In the genomic region with DNA sequence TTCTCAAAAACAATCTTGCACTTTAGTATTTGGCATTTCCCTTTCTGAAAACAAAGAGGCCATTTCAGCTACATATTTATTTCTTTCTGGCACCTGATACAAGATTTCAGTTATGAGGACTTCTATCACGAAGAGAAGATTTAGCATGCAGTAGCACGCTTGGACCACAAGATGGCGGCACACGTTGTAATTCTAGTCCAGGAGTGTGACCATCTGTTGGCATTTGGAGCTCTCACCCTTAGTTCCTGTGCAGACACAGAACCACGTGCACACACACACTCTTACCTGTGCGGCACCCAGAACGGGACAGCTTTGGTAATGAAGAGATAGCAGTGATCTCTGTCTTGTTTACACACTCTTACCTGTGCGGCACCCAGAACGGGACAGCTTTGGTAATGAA, we compare ENCODE assay signal across 8 mouse cellular contexts. TPM values are rescaled to one million over a fixed set of nuclear protein-coding genes. Genes with fewer than 3 reads are reported as not detected.
DNase-seq lines count a peak whose midpoint lies in the region; ATAC-seq and TF ChIP-seq lines count a peak whose summit lies in the region.

No protein-coding gene starts in this region.

- 38% methylated on average over 9 of the region's 9 CpGs for whole genome bisulfite sequencing in lung, adult 2 months

- peak; percentile 81; the same call in 1 of the 2 replicates for ATAC-seq in common myeloid progenitor, adult 5-6 weeks (replicated peaks; ENCODE audit: low read depth, poor library complexity, severe bottlenecking)

- peak; percentile 38 for DNase-seq in gastrocnemius, adult 18-20 months (ENCODE audit: low spot score)
- no peak for DNase-seq in gastrocnemius, adult 8-10 months (ENCODE audit: low spot score in 2 of 2)
- DNase-seq in urinary bladder, postnatal 14 days (ENCODE audit: low spot score): peak; percentile 64
- DNase-seq in urinary bladder, postnatal 10 days (ENCODE audit: low spot score): no peak
- DNase-seq in kidney, postnatal 10 days: peak; percentile 76
- peak; percentile 49 for DNase-seq in lung, adult 2 months
- DNase-seq in spleen, postnatal 4 days (ENCODE audit: low spot score in 2 of 2): peak; percentile 24 to 71

- no peaks in the 10 kb centered on the region for H3K4me1 ChIP-seq in lung, adult 2 months (ENCODE audit: control insufficient read depth, insufficient read depth, low read length)

- peak; percentile 75 for TF ChIP-seq CTCF in lung, adult 2 months (IDR thresholded peaks at IDR 0.05; ENCODE audit: insufficient read depth, low read length)

- TF ChIP-seq POLR2A in lung, adult 2 months (IDR thresholded peaks at IDR 0.05; ENCODE audit: borderline replicate concordance, extremely low read depth, low read depth, low read length): no peak

- H3K4me3 ChIP-seq in lung, adult 2 months (replicated peaks; ENCODE audit: extremely low read depth, low read depth, low read length): no peak overlapping the region

RNA-seq across cellular contexts. Expression of gene Map3k21, which starts 25.4 kb away (rescaled TPM):
- total RNA-seq in gastrocnemius, adult 18-20 months (2021): under 1 TPM; 0.05 to 0.26 TPM
- total RNA-seq in gastrocnemius, adult 8-10 months (2022): under 1 TPM; 0.05 to 0.20 (median 0.08) TPM
- total RNA-seq in common myeloid progenitor, adult 5-6 weeks (2017): not detected in 2 replicates
- 1.3 TPM in 2 replicates for polyA plus RNA-seq in lung, adult 2 months (2012; rRNA removed)

RNA-seq across cellular contexts. Expression of gene Pcnx2, which starts 37.5 kb away (rescaled TPM):
- total RNA-seq in gastrocnemius, adult 18-20 months (2021): under 1 TPM; 0.21 to 0.48 TPM
- under 1 TPM; 0.24 to 0.51 (median 0.38) TPM for total RNA-seq in gastrocnemius, adult 8-10 months (2022)
- 0.15 TPM in 1 of 2 replicates, not detected in the other for total RNA-seq in common myeloid progenitor, adult 5-6 weeks (2017)
- polyA plus RNA-seq in lung, adult 2 months (2012; rRNA removed): 1.8 and 2.1 TPM in 2 replicates

RNA-seq across cellular contexts. Expression of gene Kcnk1, which starts 59.3 kb away (rescaled TPM):
- total RNA-seq in gastrocnemius, adult 18-20 months (2021): under 1 TPM; 0.19 to 0.46 TPM
- under 1 TPM in 3 of 4 experiments, not detected in 1; 0.21 to 0.31 (median 0.27) TPM for total RNA-seq in gastrocnemius, adult 8-10 months (2022)
- total RNA-seq in common myeloid progenitor, adult 5-6 weeks (2017): not detected in 2 replicates
- 14.7 and 23.9 TPM in 2 replicates for polyA plus RNA-seq in lung, adult 2 months (2012; rRNA removed)

Comparison
In these comparisons a context has a peak if more than half of its experiments do, and no peak if none do; other contexts are left out.
1. DNase-seq: peak in gastrocnemius, adult 18-20 months (single experiment), urinary bladder, postnatal 14 days (single experiment), kidney, postnatal 10 days (single experiment), lung, adult 2 months (single experiment) and spleen, postnatal 4 days (2 of 2); none in gastrocnemius, adult 8-10 months (0 of 2) and urinary bladder, postnatal 10 days (single experiment).